Mouse (Mus musculus): Measurements from ENCODE around the gene Acaa1a. TPM values are rescaled to one million over a fixed set of nuclear protein-coding genes. Genes with fewer than 3 reads are reported as not detected.

The Acaa1a gene
- total and polyA plus RNA-seq, 3 experiments: 72.4 to 107 (median 78.5) TPM

GRCm38 (mm10) chr9:119390214-119390613 is 50.7 kb downstream of the Acaa1a start:
- no peak overlapping the region for H3K9ac ChIP-seq (ENCODE audit: low read depth, low read length)
- DNase-seq: no peak
- H3K27ac ChIP-seq: no peak overlapping the region
- no peak for TF ChIP-seq POLR2A (IDR thresholded peaks at IDR 0.05; ENCODE audit: insufficient read depth, low read depth, low read length)
- TF ChIP-seq CTCF (IDR thresholded peaks at IDR 0.05): no peak
- no peak for TF ChIP-seq EP300 (IDR thresholded peaks at IDR 0.05; ENCODE audit: insufficient read depth, low read depth, low read length)
- no peaks in the 10 kb centered on the region for H3K27me3 ChIP-seq (ENCODE audit: control insufficient read depth, insufficient read depth, low read length)
- no peaks in the 10 kb centered on the region for H3K79me2 ChIP-seq (replicated peaks; ENCODE audit: control insufficient read depth, insufficient read depth, low read length)
- no peaks in the 10 kb centered on the region for H3K4me1 ChIP-seq (ENCODE audit: control insufficient read depth, insufficient read depth, low read length)
- intact Hi-C loops (cut with DNase I): no loop called here
- no peak overlapping the region for H3K4me3 ChIP-seq
- no peaks in the 10 kb centered on the region for H3K36me3 ChIP-seq (ENCODE audit: control insufficient read depth, insufficient read depth, low read length)
- 97% methylated on average over 2 of the region's 2 CpGs for WGBS

DNA sequence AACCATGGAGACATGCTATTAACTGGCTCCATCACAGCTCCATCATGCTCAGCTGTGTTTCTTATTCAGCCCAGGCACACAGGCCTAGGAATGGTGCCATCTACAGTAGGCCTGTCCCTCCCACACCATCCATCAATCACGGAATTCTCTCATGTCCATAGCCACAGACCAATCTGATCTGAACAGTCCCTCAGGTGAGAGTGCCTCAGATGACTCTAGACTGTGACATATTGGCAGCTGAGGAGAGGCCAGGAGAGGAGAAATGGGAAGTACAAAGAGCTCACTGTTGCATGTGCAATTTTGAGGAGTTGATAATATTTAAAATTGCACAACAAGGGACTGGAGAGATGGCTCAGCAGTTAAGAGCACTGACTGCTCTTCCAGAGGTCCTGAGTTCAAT is 55.3 kb downstream of the Acaa1a start:
- H3K4me1 ChIP-seq (ENCODE audit: control insufficient read depth, insufficient read depth, low read length): no peaks in the 10 kb centered on the region
- H3K9ac ChIP-seq (ENCODE audit: low read depth, low read length): no peak overlapping the region
- no peaks in the 10 kb centered on the region for H3K79me2 ChIP-seq (replicated peaks; ENCODE audit: control insufficient read depth, insufficient read depth, low read length)
- 74% methylated on average over 1 of the region's 1 CpGs for WGBS
- TF ChIP-seq CTCF (IDR thresholded peaks at IDR 0.05) (0 out of 2 replicates have a peak, but pooled peaks have one; percentile 9), POLR2A (IDR thresholded peaks at IDR 0.05; ENCODE audit: insufficient read depth, low read depth, low read length) (no peak), EP300 (IDR thresholded peaks at IDR 0.05; ENCODE audit: insufficient read depth, low read depth, low read length) (no peak)
- H3K4me3 ChIP-seq: no peak overlapping the region
- no peak overlapping the region for H3K27ac ChIP-seq
- DNase-seq: no peak
- H3K27me3 ChIP-seq (ENCODE audit: control insufficient read depth, insufficient read depth, low read length): no peaks in the 10 kb centered on the region
- intact Hi-C loops (cut with DNase I): no loop called here
- no peaks in the 10 kb centered on the region for H3K36me3 ChIP-seq (ENCODE audit: control insufficient read depth, insufficient read depth, low read length)

Other genes starting within 250 kb of the Acaa1a start
- gene Plcd1, start 246.2 kb upstream of the Acaa1a start, total RNA-seq (2021): 10 to 100 TPM; 14.5 to 16.6 TPM
- gene Plcd1, start 246.2 kb upstream of the Acaa1a start, polyA plus RNA-seq (2012; rRNA removed): 32.2 and 39.4 TPM in 2 replicates
- under 1 TPM; 0.13 to 0.32 TPM for gene Dlec1, start 237.2 kb upstream of the Acaa1a start, total RNA-seq (2021)
- gene Dlec1, start 237.2 kb upstream of the Acaa1a start, polyA plus RNA-seq (2012; rRNA removed): 0.20 and 0.82 TPM in 2 replicates
- 1 to 10 TPM; 1.4 to 1.6 TPM for gene Acaa1b, start 182.6 kb upstream of the Acaa1a start, total RNA-seq (2021)
- gene Acaa1b, start 182.6 kb upstream of the Acaa1a start, polyA plus RNA-seq (2012; rRNA removed): 2.2 and 2.4 TPM in 2 replicates
- gene Gm47289, start 180.5 kb upstream of the Acaa1a start, total RNA-seq (2021): not detected
- gene Gm47289, start 180.5 kb upstream of the Acaa1a start, polyA plus RNA-seq (2012; rRNA removed): not detected in 2 replicates
- not detected for gene Slc22a13, start 130.6 kb upstream of the Acaa1a start, total RNA-seq (2021)
- 0.06 TPM in 1 of 2 replicates, not detected in the other for gene Slc22a13, start 130.6 kb upstream of the Acaa1a start, polyA plus RNA-seq (2012; rRNA removed)
- gene Oxsr1, start 17.2 kb upstream of the Acaa1a start, total RNA-seq (2021): 10 to 100 TPM; 45.6 to 51.7 TPM
- 17.4 and 32.7 TPM in 2 replicates for gene Oxsr1, start 17.2 kb upstream of the Acaa1a start, polyA plus RNA-seq (2012; rRNA removed)
- 10 to 100 TPM; 12.1 to 14.8 TPM for gene Myd88, start 1.7 kb downstream of the Acaa1a start, total RNA-seq (2021)
- gene Myd88, start 1.7 kb downstream of the Acaa1a start, polyA plus RNA-seq (2012; rRNA removed): 12.2 and 14.6 TPM in 2 replicates
- under 1 TPM; 0.16 to 0.18 TPM for gene Xylb, start 17.7 kb downstream of the Acaa1a start, total RNA-seq (2021)
- gene Xylb, start 17.7 kb downstream of the Acaa1a start, polyA plus RNA-seq (2012; rRNA removed): 0.67 and 1.2 TPM in 2 replicates
- not detected for gene Slc22a14, start 25.9 kb downstream of the Acaa1a start, total RNA-seq (2021)
- gene Slc22a14, start 25.9 kb downstream of the Acaa1a start, polyA plus RNA-seq (2012; rRNA removed): 0.35 and 0.78 TPM in 2 replicates
- 1 to 10 TPM; 4.6 to 6.8 TPM for gene Acvr2b, start 62.4 kb downstream of the Acaa1a start, total RNA-seq (2021)
- 2.2 and 3.1 TPM in 2 replicates for gene Acvr2b, start 62.4 kb downstream of the Acaa1a start, polyA plus RNA-seq (2012; rRNA removed)
- gene Exog, start 105.3 kb downstream of the Acaa1a start, total RNA-seq (2021): 1 to 10 TPM; 2.0 to 3.1 TPM
- gene Exog, start 105.3 kb downstream of the Acaa1a start, polyA plus RNA-seq (2012; rRNA removed): 1.7 and 2.8 TPM in 2 replicates
- gene Scn5a, start 239.3 kb downstream of the Acaa1a start, total RNA-seq (2021): 100 to 1,000 TPM; 161 to 173 TPM
- 101 and 117 TPM in 2 replicates for gene Scn5a, start 239.3 kb downstream of the Acaa1a start, polyA plus RNA-seq (2012; rRNA removed)